Mouse (Mus musculus): ENCODE results near the gene Bckdha. TPM values are rescaled to one million over a fixed set of nuclear protein-coding genes. Genes with fewer than 3 reads are reported as not detected.
A peak's percentile ranks its signal among the peaks of the same experiment; 100 is the strongest.

The Bckdha gene
- polyA plus RNA-seq, 2 experiments: 54.2 to 67.0 TPM

- no peak overlapping the region for H3K4me2 ChIP-seq (replicated peaks; ENCODE audit: low read depth, low read length, severe bottlenecking)
- H3K36me3 ChIP-seq (ENCODE audit: control insufficient read depth, insufficient read depth, low read length): no peaks in the 10 kb centered on the region
- H3K4me1 ChIP-seq (ENCODE audit: control insufficient read depth, insufficient read depth, low read length): peaks cover 11% of the 10 kb centered on the region; the same call in 1 of the 2 replicates
- no peaks in the 10 kb centered on the region for H3K9me3 ChIP-seq (ENCODE audit: control insufficient read depth, low read length)
- DNase-seq (ENCODE audit: low spot score) (peak; percentile 38), ATAC-seq (ENCODE audit: low FRiP score, low read depth) (no peak)
- H3K27ac ChIP-seq (replicated peaks; ENCODE audit: low read depth, low read length): no peak overlapping the region
- peaks cover 25% of the 10 kb centered on the region for H3K27me3 ChIP-seq (ENCODE audit: control insufficient read depth, insufficient read depth, low read length)
- H3K4me3 ChIP-seq (replicated peaks; ENCODE audit: low read length): no peak overlapping the region
- no peak overlapping the region for H3K9ac ChIP-seq (ENCODE audit: low read depth, low read length, severe bottlenecking)
- TF ChIP-seq POLR2A (IDR thresholded peaks at IDR 0.05; ENCODE audit: borderline replicate concordance, extremely low read depth, insufficient read depth, insufficient read length): no peak
- 54% methylated on average over 15 of the region's 15 CpGs for WGBS
Measured at GRCm38 (mm10) chr7:25676085-25676781, 17.5 kb upstream of the Bckdha start.

DNA sequence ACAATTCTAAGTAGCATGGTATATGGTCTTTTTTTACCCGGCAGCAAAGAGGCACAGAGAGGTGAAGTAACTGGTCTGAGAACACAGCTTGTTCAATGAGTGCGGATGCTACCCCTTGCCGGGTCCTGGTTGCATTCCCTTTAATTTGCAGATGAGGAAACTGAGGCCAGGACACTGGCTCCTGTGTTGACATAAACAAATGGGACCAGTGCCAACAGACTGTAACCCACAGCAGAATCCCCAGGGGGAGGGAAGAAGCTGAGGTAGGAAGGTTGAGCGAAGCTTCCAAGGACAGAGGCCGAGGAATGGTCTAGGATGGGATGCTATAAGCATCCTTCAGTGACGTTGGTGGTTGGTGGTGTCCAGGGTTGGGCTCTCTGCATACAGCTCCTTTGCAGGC, 16.6 kb upstream of the Bckdha start:
- DNase-seq (ENCODE audit: low spot score) (no peak), ATAC-seq (ENCODE audit: low FRiP score, low read depth) (no peak)
- H3K9me3 ChIP-seq (ENCODE audit: control insufficient read depth, low read length): no peaks in the 10 kb centered on the region
- no peak overlapping the region for H3K4me3 ChIP-seq (replicated peaks; ENCODE audit: low read length)
- TF ChIP-seq POLR2A (IDR thresholded peaks at IDR 0.05; ENCODE audit: borderline replicate concordance, extremely low read depth, insufficient read depth, insufficient read length): no peak
- no peaks in the 10 kb centered on the region for H3K36me3 ChIP-seq (ENCODE audit: control insufficient read depth, insufficient read depth, low read length)
- peak overlapping the region; percentile 58; the same call in 1 of the 2 replicates for H3K4me2 ChIP-seq (replicated peaks; ENCODE audit: low read depth, low read length, severe bottlenecking)
- H3K9ac ChIP-seq (ENCODE audit: low read depth, low read length, severe bottlenecking): no peak overlapping the region
- WGBS: 47% methylated on average over 6 of the region's 6 CpGs
- peaks cover 25% of the 10 kb centered on the region for H3K27me3 ChIP-seq (ENCODE audit: control insufficient read depth, insufficient read depth, low read length)
- peaks cover 8% of the 10 kb centered on the region; the same call in 1 of the 2 replicates for H3K4me1 ChIP-seq (ENCODE audit: control insufficient read depth, insufficient read depth, low read length)
- no peak overlapping the region for H3K27ac ChIP-seq (replicated peaks; ENCODE audit: low read depth, low read length)

GRCm38 (mm10) chr7:25674719-25675300, 16.0 kb upstream of the Bckdha start, which contains the start of gene Tmem91:
TSS of gene Tmem91 (minus strand) at chr7:25675166.
- no peak for TF ChIP-seq POLR2A (IDR thresholded peaks at IDR 0.05; ENCODE audit: borderline replicate concordance, extremely low read depth, insufficient read depth, insufficient read length)
- WGBS: 3% methylated on average over 29 of the region's 29 CpGs
- peak within 1 kb of the TSS; percentile 29 for H3K4me3 ChIP-seq (replicated peaks; ENCODE audit: low read length)
- ATAC-seq (ENCODE audit: low FRiP score, low read depth) (no peak), DNase-seq (ENCODE audit: low spot score) (no peak)
- no peak within 1 kb of the TSS for H3K27ac ChIP-seq (replicated peaks; ENCODE audit: low read depth, low read length)
- H3K36me3 ChIP-seq (ENCODE audit: control insufficient read depth, insufficient read depth, low read length): no peaks in the 10 kb centered on the region
- peak within 1 kb of the TSS; percentile 51 for H3K9ac ChIP-seq (ENCODE audit: low read depth, low read length, severe bottlenecking)
- peaks cover 3% of the 10 kb centered on the region; the same call in 1 of the 2 replicates for H3K4me1 ChIP-seq (ENCODE audit: control insufficient read depth, insufficient read depth, low read length)
- H3K9me3 ChIP-seq (ENCODE audit: control insufficient read depth, low read length): no peaks in the 10 kb centered on the region
- peak within 1 kb of the TSS; percentile 58 for H3K4me2 ChIP-seq (replicated peaks; ENCODE audit: low read depth, low read length, severe bottlenecking)
- H3K27me3 ChIP-seq (ENCODE audit: control insufficient read depth, insufficient read depth, low read length): peaks cover 25% of the 10 kb centered on the region

- Histone ChIP-seq H3K4me3 (replicated peaks; ENCODE audit: low read length) (peak overlapping the region; percentile 29; the same call in 1 of the 2 replicates), H3K4me1 (ENCODE audit: control insufficient read depth, insufficient read depth, low read length) (peaks cover 3% of the 10 kb centered on the region; the same call in 1 of the 2 replicates), H3K9ac (ENCODE audit: low read depth, low read length, severe bottlenecking) (peak overlapping the region; percentile 51; the same call in 1 of the 2 replicates), H3K36me3 (ENCODE audit: control insufficient read depth, insufficient read depth, low read length) (0 out of 2 replicates have a peak, but pooled peaks cover 1% of the 10 kb centered on the region), H3K9me3 (ENCODE audit: control insufficient read depth, low read length) (no peaks in the 10 kb centered on the region), H3K27ac (replicated peaks; ENCODE audit: low read depth, low read length) (no peak overlapping the region), H3K4me2 (replicated peaks; ENCODE audit: low read depth, low read length, severe bottlenecking) (peak overlapping the region; percentile 58), H3K27me3 (ENCODE audit: control insufficient read depth, insufficient read depth, low read length) (peaks cover 25% of the 10 kb centered on the region)
- TF ChIP-seq POLR2A (IDR thresholded peaks at IDR 0.05; ENCODE audit: borderline replicate concordance, extremely low read depth, insufficient read depth, insufficient read length): no peak
- no peak for ATAC-seq (ENCODE audit: low FRiP score, low read depth)
- WGBS: 25% methylated on average over 9 of the region's 9 CpGs
- DNase-seq (ENCODE audit: low spot score): no peak
Measured at GRCm38 (mm10) chr7:25674297-25674696, 15.5 kb upstream of the Bckdha start.

GRCm38 (mm10) chr7:25672442-25672841, 13.7 kb upstream of the Bckdha start:
- H3K4me1 ChIP-seq (ENCODE audit: control insufficient read depth, insufficient read depth, low read length): peaks cover 3% of the 10 kb centered on the region; the same call in 1 of the 2 replicates
- no peak for TF ChIP-seq POLR2A (IDR thresholded peaks at IDR 0.05; ENCODE audit: borderline replicate concordance, extremely low read depth, insufficient read depth, insufficient read length)
- no peak overlapping the region for H3K27ac ChIP-seq (replicated peaks; ENCODE audit: low read depth, low read length)
- peaks cover 25% of the 10 kb centered on the region for H3K27me3 ChIP-seq (ENCODE audit: control insufficient read depth, insufficient read depth, low read length)
- H3K4me2 ChIP-seq (replicated peaks; ENCODE audit: low read depth, low read length, severe bottlenecking): no peak overlapping the region
- no peak overlapping the region for H3K4me3 ChIP-seq (replicated peaks; ENCODE audit: low read length)
- DNase-seq (ENCODE audit: low spot score) (no peak), ATAC-seq (ENCODE audit: low FRiP score, low read depth) (no peak)
- WGBS: 53% methylated on average over 4 of the region's 4 CpGs
- H3K9ac ChIP-seq (ENCODE audit: low read depth, low read length, severe bottlenecking): no peak overlapping the region
- H3K36me3 ChIP-seq (ENCODE audit: control insufficient read depth, insufficient read depth, low read length): peaks cover 18% of the 10 kb centered on the region
- no peaks in the 10 kb centered on the region for H3K9me3 ChIP-seq (ENCODE audit: control insufficient read depth, low read length)
